Mouse (Mus musculus): ENCODE measurements around the gene Cast.

The Cast gene

DNA sequence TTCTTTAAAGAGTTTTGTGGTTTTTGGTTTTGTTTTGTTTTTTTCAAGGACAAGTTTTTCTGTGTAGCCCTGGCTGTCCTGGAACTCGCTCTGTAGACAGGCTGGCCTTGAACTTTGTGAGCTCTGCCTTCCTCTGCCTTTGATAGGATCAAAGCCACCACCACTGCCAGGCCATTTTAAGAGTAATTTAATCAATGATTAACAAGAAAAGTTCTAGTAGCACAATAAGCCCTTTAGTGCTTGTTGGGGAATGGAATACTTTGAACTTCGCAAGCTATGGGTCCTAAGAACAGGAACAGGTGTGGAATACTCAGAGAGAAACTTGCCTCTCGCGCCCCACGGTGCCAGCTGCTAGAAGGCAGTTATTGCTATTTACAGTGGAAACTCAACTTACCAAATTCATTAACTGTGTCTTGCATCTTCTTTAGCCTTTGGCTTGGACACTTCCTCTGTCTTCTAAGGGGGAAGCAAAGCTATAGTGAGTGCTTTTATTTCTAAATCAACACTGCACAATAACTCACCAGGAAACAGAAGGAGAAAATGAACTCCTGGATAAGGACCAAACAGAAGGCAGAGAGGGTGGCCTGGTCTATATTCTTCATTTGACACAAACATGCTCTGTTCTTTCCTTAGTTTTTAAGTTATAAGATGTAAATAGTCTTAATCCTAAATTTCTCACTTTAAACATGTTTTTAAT is 113.0 kb downstream of the Cast start:
- DNase-seq (ENCODE audit: low spot score), result no peak
